Mouse (Mus musculus) G1E-ER4 (cell line): Measurements from ENCODE around the gene Foxs1. TPM values are rescaled to one million over a fixed set of nuclear protein-coding genes. Genes with fewer than 3 reads are reported as not detected.

Source experiments
- GATA1 ChIP-seq: IDR thresholded peaks from one replicate; pipeline ENCODE4 v1.8.0; 2012; ENCODE audit warnings: low read length, inconsistent platforms
- polyA plus RNA-seq: library from polyadenylated mRNA; stranded (reverse); fragments of >175 nt; gene quantifications from 2 replicates; pipeline ENCODE4 v1.2.3, GENCODE M21; 2012

Foxs1 gene
- polyA plus RNA-seq, 1 experiment: not detected

- no peak for TF ChIP-seq GATA1
Measured at GRCm38 (mm10) chr2:152941106-152941505, 8.1 kb upstream of the Foxs1 start.

- TF ChIP-seq GATA1: no peak
Measured at GRCm38 (mm10) chr2:152939846-152940245, 6.8 kb upstream of the Foxs1 start.

GRCm38 (mm10) chr2:152933614-152934013 lies 606 bp upstream of the Foxs1 start:
- TF ChIP-seq GATA1: no peak

GRCm38 (mm10) chr2:152931456-152932160 lies 1.4 kb downstream of the Foxs1 start:
- no peak for TF ChIP-seq GATA1

GRCm38 (mm10) chr2:152930276-152930675 lies 2.7 kb downstream of the Foxs1 start:
- no peak for TF ChIP-seq GATA1

- no peak for TF ChIP-seq GATA1
Measured at GRCm38 (mm10) chr2:152928988-152929370, 4.0 kb downstream of the Foxs1 start.

- TF ChIP-seq GATA1: no peak
Measured at GRCm38 (mm10) chr2:152928219-152928987, 4.6 kb downstream of the Foxs1 start.

- no peak for TF ChIP-seq GATA1
Measured at GRCm38 (mm10) chr2:152927371-152927770, 5.6 kb downstream of the Foxs1 start.

- TF ChIP-seq GATA1: no peak
Measured at GRCm38 (mm10) chr2:152926896-152927295, 6.1 kb downstream of the Foxs1 start.

GRCm38 (mm10) chr2:152925189-152925872 lies 7.7 kb downstream of the Foxs1 start:
- no peak for TF ChIP-seq GATA1

- TF ChIP-seq GATA1: no peak
Measured at GRCm38 (mm10) chr2:152924543-152924942, 8.5 kb downstream of the Foxs1 start.

GRCm38 (mm10) chr2:152924128-152924527 lies 8.9 kb downstream of the Foxs1 start:
- TF ChIP-seq GATA1: no peak

- no peak for TF ChIP-seq GATA1
Measured at GRCm38 (mm10) chr2:152923621-152924020, 9.4 kb downstream of the Foxs1 start.

GRCm38 (mm10) chr2:152922376-152922775 lies 10.6 kb downstream of the Foxs1 start:
- TF ChIP-seq GATA1: no peak

- no peak for TF ChIP-seq GATA1
Measured at GRCm38 (mm10) chr2:152917671-152918070, 15.3 kb downstream of the Foxs1 start.

GRCm38 (mm10) chr2:152916111-152916510 lies 16.9 kb downstream of the Foxs1 start:
- no peak for TF ChIP-seq GATA1
